Mouse (Mus musculus): ENCODE results near the gene Ovol1. TPM values are rescaled to one million over a fixed set of nuclear protein-coding genes. Genes with fewer than 3 reads are reported as not detected.

The Ovol1 gene
- total and polyA plus RNA-seq, 2 experiments from 2014 or later = 0.05 to 0.27 TPM

DNA sequence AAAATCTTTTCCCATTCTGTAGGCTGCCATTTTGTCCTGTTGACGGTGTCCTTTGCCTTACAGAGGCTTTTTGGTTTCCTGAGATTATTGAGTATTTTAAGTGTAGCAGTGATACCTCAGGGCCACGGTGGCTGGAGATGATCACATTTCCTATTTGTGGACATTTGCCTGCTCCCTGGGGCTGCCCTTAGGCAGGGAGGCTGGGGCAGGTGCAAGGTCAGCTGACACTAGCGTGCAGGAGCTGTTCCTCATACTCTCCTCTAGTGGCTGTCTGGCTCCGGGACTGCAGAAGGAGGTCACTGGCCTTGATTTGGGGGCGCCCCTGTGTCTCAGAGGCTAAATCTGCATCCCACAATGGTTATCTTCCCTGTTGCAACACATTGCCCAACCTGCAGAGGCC, 35.2 kb downstream of the Ovol1 start:
- no peaks in the 10 kb centered on the region for H3K27me3 ChIP-seq (ENCODE audit: insufficient read depth, low read length)
- H3K9me3 ChIP-seq (ENCODE audit: low read length) = no peaks in the 10 kb centered on the region
- 0 out of 2 replicates have a peak, but pooled peaks cover 4% of the 10 kb centered on the region for H3K4me1 ChIP-seq (ENCODE audit: insufficient read depth, low read length)
- no peak overlapping the region for H3K4me3 ChIP-seq (ENCODE audit: low read depth, low read length)
- H3K9ac ChIP-seq (replicated peaks; ENCODE audit: low read length, poor library complexity, severe bottlenecking) = no peak overlapping the region
- no peak overlapping the region for H3K4me2 ChIP-seq (ENCODE audit: low read depth, low read length, poor library complexity, severe bottlenecking)
- H3K27ac ChIP-seq (ENCODE audit: low read depth, low read length) = no peak overlapping the region
- DNase-seq (ENCODE audit: low spot score) = no peak
- WGBS = 69% methylated on average over 5 of the region's 5 CpGs
- ATAC-seq (ENCODE audit: low FRiP score) = no peak
- TF ChIP-seq CTCF (IDR thresholded peaks at IDR 0.05) = no peak
- no peaks in the 10 kb centered on the region for H3K36me3 ChIP-seq (ENCODE audit: insufficient read depth, low read length)

DNA sequence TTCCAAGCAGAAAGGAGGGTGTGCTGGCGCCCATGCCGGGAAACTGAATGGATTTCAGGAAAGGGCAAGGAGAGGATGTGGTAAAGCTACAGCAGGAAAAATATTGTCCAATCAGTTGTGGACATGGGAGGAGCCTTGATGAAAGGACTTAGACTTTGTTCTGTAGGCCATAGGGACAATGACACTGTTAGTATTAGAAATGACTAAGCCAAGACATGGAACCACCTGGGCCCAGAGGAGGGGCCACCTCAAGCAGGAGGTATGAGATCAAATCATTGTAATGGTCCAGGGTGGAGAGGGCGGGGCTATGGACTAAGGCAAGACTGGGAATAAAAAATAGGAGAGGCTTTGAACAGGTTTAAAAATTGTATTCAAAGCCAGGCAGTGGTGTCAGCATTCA, 41.7 kb downstream of the Ovol1 start:
- Histone ChIP-seq H3K27ac (ENCODE audit: low read depth, low read length) (no peak overlapping the region), H3K36me3 (ENCODE audit: insufficient read depth, low read length) (no peaks in the 10 kb centered on the region), H3K4me3 (ENCODE audit: low read depth, low read length) (no peak overlapping the region), H3K9ac (replicated peaks; ENCODE audit: low read length, poor library complexity, severe bottlenecking) (no peak overlapping the region), H3K27me3 (ENCODE audit: insufficient read depth, low read length) (no peaks in the 10 kb centered on the region), H3K9me3 (ENCODE audit: low read length) (no peaks in the 10 kb centered on the region), H3K4me1 (ENCODE audit: insufficient read depth, low read length) (no peaks in the 10 kb centered on the region), H3K4me2 (ENCODE audit: low read depth, low read length, poor library complexity, severe bottlenecking) (no peak overlapping the region)
- TF ChIP-seq CTCF (IDR thresholded peaks at IDR 0.05) = no peak
- ATAC-seq (ENCODE audit: low FRiP score) (no peak), DNase-seq (ENCODE audit: low spot score) (no peak)
- WGBS = 85% methylated on average over 3 of the region's 3 CpGs

DNA sequence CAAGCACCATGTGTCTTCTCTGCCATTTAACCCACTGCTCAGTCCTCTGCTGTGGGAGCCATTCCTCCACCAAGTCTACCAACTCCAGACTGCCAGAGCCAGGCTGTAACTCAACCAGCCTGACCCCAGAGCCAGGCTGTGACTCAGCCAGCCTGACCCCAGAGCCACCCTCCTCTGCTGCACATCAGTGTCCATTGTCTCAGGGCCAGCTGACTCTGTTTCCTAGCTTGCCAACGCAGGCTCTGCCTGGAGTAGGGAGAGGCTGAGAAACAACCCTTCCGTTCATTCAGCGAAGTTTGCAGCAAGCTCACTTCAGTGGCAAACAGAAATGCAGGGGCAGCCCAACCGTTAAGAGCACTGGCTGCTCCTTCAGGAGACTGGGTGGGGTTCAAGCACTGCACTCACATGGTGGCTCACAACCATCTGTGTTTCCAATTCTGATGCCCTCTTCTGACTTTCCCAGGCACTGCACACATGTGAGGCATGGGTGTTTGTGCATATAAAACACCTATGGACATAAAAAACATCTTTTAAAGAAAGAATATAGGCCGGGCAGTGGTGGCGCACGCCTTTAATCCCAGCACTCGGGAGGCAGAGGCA, 43.4 kb downstream of the Ovol1 start:
- no peaks in the 10 kb centered on the region for H3K4me1 ChIP-seq (ENCODE audit: insufficient read depth, low read length)
- no peak for TF ChIP-seq CTCF (IDR thresholded peaks at IDR 0.05)
- H3K9ac ChIP-seq (replicated peaks; ENCODE audit: low read length, poor library complexity, severe bottlenecking) = no peak overlapping the region
- DNase-seq (ENCODE audit: low spot score) (no peak), ATAC-seq (ENCODE audit: low FRiP score) (no peak)
- no peak overlapping the region for H3K4me3 ChIP-seq (ENCODE audit: low read depth, low read length)
- WGBS = 81% methylated on average over 8 of the region's 8 CpGs
- no peaks in the 10 kb centered on the region for H3K36me3 ChIP-seq (ENCODE audit: insufficient read depth, low read length)
- no peak overlapping the region for H3K27ac ChIP-seq (ENCODE audit: low read depth, low read length)
- no peaks in the 10 kb centered on the region for H3K27me3 ChIP-seq (ENCODE audit: insufficient read depth, low read length)
- H3K4me2 ChIP-seq (ENCODE audit: low read depth, low read length, poor library complexity, severe bottlenecking) = no peak overlapping the region
- H3K9me3 ChIP-seq (ENCODE audit: low read length) = no peaks in the 10 kb centered on the region

DNA sequence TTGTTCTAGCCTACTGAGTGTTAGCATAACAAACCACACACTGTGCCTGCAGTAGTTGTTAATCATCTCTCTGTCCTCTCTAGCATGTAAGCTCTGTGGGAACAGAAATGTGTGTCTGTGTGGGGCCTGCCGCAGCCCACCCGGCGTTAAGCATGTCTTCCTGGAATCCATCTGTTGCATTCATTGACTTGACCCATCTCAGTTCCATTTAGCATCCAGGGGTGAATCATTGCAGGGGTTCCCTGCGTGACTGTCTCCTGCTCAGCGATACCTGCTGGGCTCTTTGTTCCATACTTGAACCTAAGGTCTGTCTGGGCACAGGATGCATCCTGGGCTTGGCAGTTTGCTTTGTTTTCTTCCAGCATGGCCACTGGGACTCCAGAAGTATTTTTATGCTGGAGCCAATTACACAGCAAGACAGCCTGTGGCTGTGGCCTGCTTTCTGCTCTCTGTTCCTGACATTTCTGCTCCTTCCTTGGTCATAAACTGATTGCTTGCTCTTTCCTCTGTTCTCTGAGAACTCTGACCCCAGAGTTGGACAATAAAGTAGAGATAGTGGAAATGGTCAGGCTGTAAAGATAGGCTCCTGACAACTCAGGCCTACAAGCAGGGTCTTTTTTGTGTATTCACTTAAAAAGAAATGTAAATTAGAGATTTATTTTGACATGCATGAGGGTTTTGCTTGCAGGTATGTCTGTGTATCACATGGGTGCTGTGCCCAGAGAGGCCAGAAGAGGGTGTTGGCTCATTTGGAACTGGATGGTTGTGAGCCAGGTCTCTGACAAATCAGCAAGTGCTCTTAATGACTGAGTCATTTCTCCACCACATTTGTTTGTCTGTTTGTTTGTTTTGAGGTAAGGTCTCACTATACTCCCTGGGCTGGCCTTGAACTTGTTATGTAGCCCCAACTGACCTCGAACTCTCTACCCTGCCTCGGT, 44.3 kb downstream of the Ovol1 start:
- WGBS = 68% methylated on average over 7 of the region's 7 CpGs
- Histone ChIP-seq H3K4me1 (ENCODE audit: insufficient read depth, low read length) (peaks cover 2% of the 10 kb centered on the region; the same call in 1 of the 2 replicates), H3K9ac (replicated peaks; ENCODE audit: low read length, poor library complexity, severe bottlenecking) (no peak overlapping the region), H3K4me2 (ENCODE audit: low read depth, low read length, poor library complexity, severe bottlenecking) (no peak overlapping the region), H3K4me3 (ENCODE audit: low read depth, low read length) (no peak overlapping the region), H3K27me3 (ENCODE audit: insufficient read depth, low read length) (no peaks in the 10 kb centered on the region), H3K36me3 (ENCODE audit: insufficient read depth, low read length) (no peaks in the 10 kb centered on the region), H3K27ac (ENCODE audit: low read depth, low read length) (no peak overlapping the region), H3K9me3 (ENCODE audit: low read length) (no peaks in the 10 kb centered on the region)
- DNase-seq (ENCODE audit: low spot score) (no peak), ATAC-seq (ENCODE audit: low FRiP score) (no peak)
- no peak for TF ChIP-seq CTCF (IDR thresholded peaks at IDR 0.05)

DNA sequence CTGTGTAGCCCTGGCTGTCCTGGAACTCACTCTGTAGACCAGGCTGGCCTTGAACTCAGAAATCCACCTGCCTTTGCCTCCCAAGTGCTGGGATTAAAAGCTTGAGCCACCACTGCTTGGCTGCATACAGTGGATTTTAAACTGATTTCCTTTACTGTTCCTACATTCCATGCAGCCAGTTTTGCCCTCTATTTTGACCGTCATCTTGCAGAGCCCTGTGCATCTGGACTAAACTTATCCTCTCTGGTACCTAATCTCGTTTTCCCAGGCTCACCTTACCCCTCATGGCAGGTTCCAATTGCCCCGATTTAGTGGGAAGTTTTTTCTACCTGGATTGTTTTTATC, 47.5 kb downstream of the Ovol1 start:
- peaks cover 8% of the 10 kb centered on the region; the same call in 1 of the 2 replicates for H3K4me1 ChIP-seq (ENCODE audit: insufficient read depth, low read length)
- 98% methylated on average over 3 of the region's 3 CpGs for WGBS
- H3K4me2 ChIP-seq (ENCODE audit: low read depth, low read length, poor library complexity, severe bottlenecking) = no peak overlapping the region
- no peaks in the 10 kb centered on the region for H3K27me3 ChIP-seq (ENCODE audit: insufficient read depth, low read length)
- no peak for TF ChIP-seq CTCF (IDR thresholded peaks at IDR 0.05)
- ATAC-seq (ENCODE audit: low FRiP score) (no peak), DNase-seq (ENCODE audit: low spot score) (no peak)
- no peak overlapping the region for H3K4me3 ChIP-seq (ENCODE audit: low read depth, low read length)
- no peak overlapping the region for H3K27ac ChIP-seq (ENCODE audit: low read depth, low read length)
- H3K36me3 ChIP-seq (ENCODE audit: insufficient read depth, low read length) = no peaks in the 10 kb centered on the region
- H3K9ac ChIP-seq (replicated peaks; ENCODE audit: low read length, poor library complexity, severe bottlenecking) = no peak overlapping the region
- no peaks in the 10 kb centered on the region for H3K9me3 ChIP-seq (ENCODE audit: low read length)
